Mouse (Mus musculus) myocyte (in vitro differentiated cells): ENCODE data around the gene Ttc28.

Experiments
- E2F4 ChIP-seq: IDR thresholded peaks from one replicate; pipeline ENCODE4 v1.6.1; 2011; ENCODE audit warnings: mild to moderate bottlenecking, control low read depth, moderate library complexity; ENCODE audit not compliant: insufficient read depth
- MAX ChIP-seq: IDR thresholded peaks from one replicate; pipeline ENCODE4 v1.6.1; 2011; ENCODE audit warnings: low read depth, mild to moderate bottlenecking, control low read depth
- MYOD1 ChIP-seq, 3 experiments: IDR thresholded peaks; one replicate each; pipeline ENCODE4 v1.6.1; 2011; ENCODE audit warnings: control low read depth in 2 of 3, low read depth in 2 of 3, mild to moderate bottlenecking in 2 of 3, moderate library complexity in 1 of 3; ENCODE audit not compliant: insufficient read length in 2 of 3, control insufficient read depth in 1 of 3
- POLR2A ChIP-seq: IDR thresholded peaks from one replicate; pipeline ENCODE4 v1.6.1; 2011; ENCODE audit warnings: low read depth, mild to moderate bottlenecking, control low read depth, moderate library complexity; ENCODE audit not compliant: insufficient read length
- POLR2AphosphoS2 ChIP-seq: IDR thresholded peaks from one replicate; pipeline ENCODE4 v1.6.1; 2011; ENCODE audit warnings: low read depth, control low read depth; ENCODE audit not compliant: insufficient read length
- REST ChIP-seq: IDR thresholded peaks from one replicate; pipeline ENCODE4 v1.6.1; 2011; ENCODE audit warnings: mild to moderate bottlenecking, control low read depth, moderate library complexity; ENCODE audit not compliant: insufficient read depth, insufficient read length
- TCF12 ChIP-seq: IDR thresholded peaks from one replicate; pipeline ENCODE4 v1.6.1; 2011; ENCODE audit warnings: mild to moderate bottlenecking, control low read depth; ENCODE audit not compliant: poor library complexity, insufficient read depth, severe bottlenecking
- TCF3 ChIP-seq: IDR thresholded peaks from one replicate; pipeline ENCODE4 v1.6.1; 2011; ENCODE audit warnings: low read depth, control low read depth; ENCODE audit not compliant: insufficient read length
- USF1 ChIP-seq: IDR thresholded peaks from one replicate; pipeline ENCODE4 v1.6.1; 2011; ENCODE audit warnings: low read depth, mild to moderate bottlenecking, control low read depth, moderate library complexity

- TF ChIP-seq POLR2A (no peak), TCF12 (no peak), MAX (no peak), MYOD1 (IDR thresholded peaks at IDR 0.05; ENCODE audit: control insufficient read depth in 1 of 3, insufficient read length in 2 of 3, low read depth in 2 of 3) (no peak), REST (no peak), USF1 (no peak), TCF3 (no peak), POLR2AphosphoS2 (no peak), E2F4 (no peak)
Measured at GRCm38 (mm10) chr5:111262574-111263239, 383.1 kb downstream of the Ttc28 start.
